Mouse (Mus musculus): ENCODE data around the gene Tex2. TPM values are rescaled to one million over a fixed set of nuclear protein-coding genes. Genes with fewer than 3 reads are reported as not detected.

Tex2 gene
- polyA plus RNA-seq, 1 experiment = 13.2 TPM

DNA sequence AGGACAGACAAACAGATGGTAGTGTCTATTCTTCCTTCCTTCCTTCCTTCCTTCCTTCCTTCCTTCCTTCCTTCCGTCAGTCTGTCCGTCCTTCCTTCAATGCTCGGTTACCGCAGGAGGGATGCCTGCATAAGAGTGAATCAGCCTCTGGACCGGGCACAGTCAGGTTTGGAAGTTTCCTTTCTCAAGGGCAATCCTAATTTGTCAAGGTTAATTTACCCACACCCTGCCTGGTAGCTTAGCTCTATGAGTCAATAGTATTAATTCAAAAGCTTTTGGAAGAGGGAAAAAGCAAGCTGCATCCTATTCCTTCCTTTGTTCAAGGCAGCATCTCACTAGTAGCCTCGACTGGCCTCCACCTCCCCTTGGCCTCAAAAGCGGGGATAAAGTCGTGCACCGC, 38.8 kb downstream of the Tex2 start:
- Histone ChIP-seq H3K4me3 (ENCODE audit: control insufficient read depth, insufficient read depth, low read length) (no peak overlapping the region), H3K27ac (ENCODE audit: control insufficient read depth, insufficient read depth, low read length) (no peak overlapping the region), H3K36me3 (ENCODE audit: control insufficient read depth, insufficient read depth, low read length) (no peaks in the 10 kb centered on the region), H3K4me1 (replicated peaks; ENCODE audit: control insufficient read depth, insufficient read depth, low read length) (peaks cover 11% of the 10 kb centered on the region), H3K27me3 (ENCODE audit: control insufficient read depth, insufficient read depth, low read length) (no peaks in the 10 kb centered on the region)
- WGBS = 91% methylated on average over 9 of the region's 9 CpGs
- no peak for DNase-seq
- TF ChIP-seq CTCF (IDR thresholded peaks at IDR 0.05; ENCODE audit: borderline replicate concordance, control insufficient read depth, extremely low read depth, insufficient read depth, low read length, poor library complexity) (no peak), POLR2A (IDR thresholded peaks at IDR 0.05; ENCODE audit: control insufficient read depth, extremely low read depth, insufficient read depth, low read length, poor library complexity) (no peak)

DNA sequence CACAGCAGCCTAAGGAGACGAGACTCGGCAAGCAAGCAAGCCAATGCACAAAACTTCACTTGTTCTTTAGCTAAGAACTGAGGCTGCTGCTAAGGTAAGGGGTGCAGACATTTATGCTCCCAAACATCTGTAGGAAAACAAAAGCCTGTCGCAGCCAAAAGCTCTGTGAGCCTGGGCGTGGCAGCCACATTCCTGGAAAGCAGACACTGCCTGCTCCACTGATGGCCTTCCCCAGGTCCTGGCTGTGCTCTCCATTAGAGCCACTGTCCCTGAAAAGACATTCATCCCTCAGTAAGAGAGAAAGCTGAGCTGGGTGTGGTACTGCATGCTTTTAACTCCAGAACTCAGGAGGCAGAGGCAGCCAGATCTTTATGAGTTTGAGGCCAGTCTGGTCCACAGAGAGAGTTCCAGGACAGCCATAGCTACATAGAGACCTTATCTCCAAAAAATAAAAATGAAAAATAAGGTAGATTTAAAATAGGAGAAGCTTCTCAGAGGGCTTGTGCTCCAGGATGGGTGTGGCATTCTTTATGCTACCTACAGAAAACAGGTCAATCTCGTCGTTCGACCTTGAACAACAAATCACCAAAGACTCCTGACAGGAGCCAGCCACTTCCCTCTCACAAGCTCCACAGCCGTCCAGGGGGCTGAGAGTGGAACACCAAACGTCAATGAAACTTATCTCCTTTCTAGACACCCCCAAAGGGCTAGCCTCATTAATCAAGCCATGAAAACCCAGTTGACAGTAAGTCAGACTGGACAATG, 39.6 kb downstream of the Tex2 start:
- TF ChIP-seq POLR2A (IDR thresholded peaks at IDR 0.05; ENCODE audit: control insufficient read depth, extremely low read depth, insufficient read depth, low read length, poor library complexity) (no peak), CTCF (IDR thresholded peaks at IDR 0.05; ENCODE audit: borderline replicate concordance, control insufficient read depth, extremely low read depth, insufficient read depth, low read length, poor library complexity) (no peak)
- 86% methylated on average over 9 of the region's 9 CpGs for WGBS
- Histone ChIP-seq H3K27me3 (ENCODE audit: control insufficient read depth, insufficient read depth, low read length) (no peaks in the 10 kb centered on the region), H3K27ac (ENCODE audit: control insufficient read depth, insufficient read depth, low read length) (no peak overlapping the region), H3K4me1 (replicated peaks; ENCODE audit: control insufficient read depth, insufficient read depth, low read length) (peaks cover 11% of the 10 kb centered on the region), H3K4me3 (ENCODE audit: control insufficient read depth, insufficient read depth, low read length) (no peak overlapping the region), H3K36me3 (ENCODE audit: control insufficient read depth, insufficient read depth, low read length) (no peaks in the 10 kb centered on the region)
- no peak for DNase-seq

DNA sequence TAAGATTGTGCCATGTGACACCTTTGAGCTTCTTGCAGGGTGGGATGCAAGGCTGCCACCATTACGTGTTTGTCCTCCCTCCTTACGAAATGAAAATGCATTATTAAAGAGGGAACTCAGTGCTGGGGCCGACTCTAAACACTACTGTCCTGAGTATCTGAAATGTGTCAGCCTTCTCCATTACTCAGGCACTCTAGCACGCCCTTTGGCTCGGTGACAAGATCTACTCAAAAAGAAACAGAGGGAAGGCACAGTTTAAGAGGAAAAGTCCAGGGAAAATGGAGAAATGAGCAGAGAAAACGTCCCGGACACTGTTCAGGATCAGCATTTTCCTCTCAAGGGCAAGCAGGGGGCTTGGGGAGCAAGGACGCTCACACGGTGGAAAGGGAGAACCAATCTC, 40.3 kb downstream of the Tex2 start:
- no peak for TF ChIP-seq POLR2A (IDR thresholded peaks at IDR 0.05; ENCODE audit: control insufficient read depth, extremely low read depth, insufficient read depth, low read length, poor library complexity)
- no peak for TF ChIP-seq CTCF (IDR thresholded peaks at IDR 0.05; ENCODE audit: borderline replicate concordance, control insufficient read depth, extremely low read depth, insufficient read depth, low read length, poor library complexity)
- WGBS = 92% methylated on average over 9 of the region's 9 CpGs
- Histone ChIP-seq H3K36me3 (ENCODE audit: control insufficient read depth, insufficient read depth, low read length) (0 out of 2 replicates have a peak, but pooled peaks cover under 1% of the 10 kb centered on the region), H3K27ac (ENCODE audit: control insufficient read depth, insufficient read depth, low read length) (no peak overlapping the region), H3K4me3 (ENCODE audit: control insufficient read depth, insufficient read depth, low read length) (no peak overlapping the region), H3K4me1 (replicated peaks; ENCODE audit: control insufficient read depth, insufficient read depth, low read length) (peaks cover 11% of the 10 kb centered on the region), H3K27me3 (ENCODE audit: control insufficient read depth, insufficient read depth, low read length) (no peaks in the 10 kb centered on the region)
- no peak for DNase-seq

DNA sequence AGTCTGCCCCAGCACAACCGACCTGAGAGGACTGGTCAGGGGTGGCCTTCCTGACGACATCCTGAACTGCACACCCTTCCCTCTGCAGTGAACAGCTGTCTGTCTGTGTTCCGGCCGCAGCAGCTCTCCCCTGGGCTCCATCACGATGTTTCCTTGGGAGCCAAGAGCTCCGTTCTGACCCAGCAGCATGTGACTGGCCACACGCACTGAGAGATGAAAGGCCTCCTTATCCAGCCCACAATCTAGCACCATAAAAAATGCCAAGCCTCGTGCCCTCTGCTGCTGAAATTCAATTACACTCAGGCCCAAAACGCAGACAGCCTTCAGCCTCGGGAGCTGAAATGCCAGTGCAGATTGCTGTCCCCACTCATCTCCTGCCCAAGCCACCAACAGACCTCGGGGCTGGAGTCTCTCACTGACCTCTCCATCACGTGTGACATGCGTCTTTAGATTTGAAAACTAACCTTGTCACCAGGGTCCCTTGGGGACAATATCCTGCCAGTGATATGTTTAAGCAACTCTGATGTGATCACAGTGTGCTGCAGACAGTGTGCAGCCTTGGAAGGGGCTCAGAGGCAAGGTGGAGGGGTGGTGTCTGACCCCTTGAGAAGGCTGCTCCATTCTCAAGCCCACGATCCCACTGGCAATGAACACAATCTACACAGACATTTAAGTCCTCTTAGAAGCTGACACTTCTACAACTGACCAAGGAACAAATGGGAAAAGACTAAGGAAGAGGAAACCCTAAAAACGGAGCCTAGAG, 41.0 kb downstream of the Tex2 start:
- H3K4me3 ChIP-seq (ENCODE audit: control insufficient read depth, insufficient read depth, low read length) = no peak overlapping the region
- 60% methylated on average over 15 of the region's 15 CpGs for WGBS
- H3K36me3 ChIP-seq (ENCODE audit: control insufficient read depth, insufficient read depth, low read length) = 0 out of 2 replicates have a peak, but pooled peaks cover 3% of the 10 kb centered on the region
- no peak overlapping the region for H3K27ac ChIP-seq (ENCODE audit: control insufficient read depth, insufficient read depth, low read length)
- TF ChIP-seq POLR2A (IDR thresholded peaks at IDR 0.05; ENCODE audit: control insufficient read depth, extremely low read depth, insufficient read depth, low read length, poor library complexity) (no peak), CTCF (IDR thresholded peaks at IDR 0.05; ENCODE audit: borderline replicate concordance, control insufficient read depth, extremely low read depth, insufficient read depth, low read length, poor library complexity) (no peak)
- H3K27me3 ChIP-seq (ENCODE audit: control insufficient read depth, insufficient read depth, low read length) = no peaks in the 10 kb centered on the region
- DNase-seq = no peak
- peaks cover 11% of the 10 kb centered on the region for H3K4me1 ChIP-seq (replicated peaks; ENCODE audit: control insufficient read depth, insufficient read depth, low read length)

DNA sequence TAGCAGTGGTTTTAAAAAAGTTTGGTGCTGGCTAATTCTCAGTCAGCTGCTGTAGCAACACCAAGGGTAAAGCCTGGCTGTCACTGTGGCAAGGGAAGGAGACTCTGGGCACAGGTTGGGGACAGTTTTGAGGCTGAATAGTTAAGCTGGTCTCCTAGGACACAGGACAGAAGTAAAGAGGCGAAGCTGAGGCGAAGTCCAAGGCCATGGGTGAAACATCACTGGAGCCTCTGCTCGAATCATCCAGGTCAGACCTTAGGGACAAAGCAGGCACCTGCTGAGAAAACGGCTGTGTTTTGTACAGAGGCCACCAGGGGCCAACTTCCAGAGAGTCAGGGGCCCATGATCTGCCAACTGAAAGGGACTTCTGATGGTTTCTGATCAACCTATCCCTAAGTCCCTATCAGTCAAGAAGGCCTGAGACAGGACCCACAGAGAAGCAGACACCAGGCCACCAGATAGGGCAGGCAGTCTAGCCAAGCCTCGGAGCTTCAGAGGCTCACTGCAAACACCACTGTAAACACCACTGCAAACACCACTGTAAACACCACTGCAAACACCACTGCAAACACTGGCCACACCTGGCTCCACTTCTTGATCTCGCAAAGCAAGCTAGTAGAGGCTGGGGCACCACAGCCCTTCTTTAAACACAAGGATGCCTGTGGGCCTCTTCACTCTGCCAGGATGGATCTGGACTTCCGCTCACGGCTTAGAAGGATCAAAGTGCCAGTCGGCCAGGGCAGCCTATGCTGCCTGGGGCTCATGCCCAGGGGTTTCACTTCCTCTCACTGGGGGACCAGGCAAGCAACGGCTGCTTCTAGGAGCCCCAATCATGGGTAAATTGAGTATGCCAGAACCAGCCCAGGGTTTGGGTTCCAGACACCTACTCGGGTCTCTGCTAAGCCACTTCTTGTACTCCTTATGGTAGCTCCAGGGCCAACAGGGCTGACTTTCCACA, 41.9 kb downstream of the Tex2 start:
- DNase-seq = no peak
- Histone ChIP-seq H3K36me3 (ENCODE audit: control insufficient read depth, insufficient read depth, low read length) (0 out of 2 replicates have a peak, but pooled peaks cover 6% of the 10 kb centered on the region), H3K4me1 (replicated peaks; ENCODE audit: control insufficient read depth, insufficient read depth, low read length) (peaks cover 11% of the 10 kb centered on the region), H3K27me3 (ENCODE audit: control insufficient read depth, insufficient read depth, low read length) (no peaks in the 10 kb centered on the region), H3K27ac (ENCODE audit: control insufficient read depth, insufficient read depth, low read length) (no peak overlapping the region), H3K4me3 (ENCODE audit: control insufficient read depth, insufficient read depth, low read length) (no peak overlapping the region)
- TF ChIP-seq CTCF (IDR thresholded peaks at IDR 0.05; ENCODE audit: borderline replicate concordance, control insufficient read depth, extremely low read depth, insufficient read depth, low read length, poor library complexity) = no peak
- TF ChIP-seq POLR2A (IDR thresholded peaks at IDR 0.05; ENCODE audit: control insufficient read depth, extremely low read depth, insufficient read depth, low read length, poor library complexity) = no peak
- WGBS = 80% methylated on average over 11 of the region's 11 CpGs

Measured in thymus, adult 2 months (tissue).